Comparison of ENCODE assay signal across 12 mouse cellular contexts in genomic region chr12:76898141-76898540, GRCm38 (mm10).
DNase-seq lines count a peak whose midpoint lies in the region.
"Had no signal": no experiment of that assay in that cellular context is flagged by ENCODE, and none has a peak within 500 bp of the region (broad histone marks: within the 10 kb centered on the region; RNA-seq: fewer than 3 reads in every experiment).

No protein-coding gene starts in this region.

- DNase-seq in cerebellum, adult 11-12 months, result peak; percentile 66
- DNase-seq in cerebellum, postnatal 4 days (ENCODE audit: low spot score in 2 of 2), result no peak
- peak; percentile 78 for DNase-seq in cerebellum, adult 9-10 months
- DNase-seq in cerebellum, adult 8-10 months, result no peak
- DNase-seq in brain, adult 2 months (ENCODE audit: low read depth, low spot score), result peak; percentile 66
- DNase-seq in spleen, postnatal 10 days (ENCODE audit: low spot score in 2 of 2), result no peak
- DNase-seq: adrenal gland, adult 8-10 months; adrenal gland, postnatal 25 days; forebrain, postnatal 0 days; gastrocnemius, postnatal 36 days; heart, adult 2 months; kidney, adult 2 months had no signal

Comparison
In these comparisons a context has a peak if more than half of its experiments do, and no peak if none do; other contexts are left out.
1. DNase-seq: peak in cerebellum, adult 11-12 months (single experiment), cerebellum, adult 9-10 months (single experiment) and brain, adult 2 months (single experiment); none in cerebellum, postnatal 4 days (0 of 2), cerebellum, adult 8-10 months (single experiment) and spleen, postnatal 10 days (0 of 2).